Mouse (Mus musculus) mesoderm, embryonic 11.5 days (tissue): ENCODE results near the gene Psg28.
"Not testable (repeated sequence)": the region's sequence is repeated elsewhere in the genome, so short reads cannot be mapped to it uniquely, and the experiment has no call there.

Experiments used
- DNase-seq: peaks from one replicate; pipeline ENCODE4 v3.0.0-alpha.2; 2012; ENCODE audit warnings: low read depth, low spot score

Psg28 gene

GRCm38 (mm10) chr7:18431941-18432340 is at the start of gene Psg28:
TSS of gene Psg28 (minus strand) at chr7:18432041.
- DNase-seq: not testable (repeated sequence)

- DNase-seq: no peak
These were observed 28.4 kb downstream of the Psg28 start for GRCm38 (mm10) chr7:18403407-18403806.

- peak; percentile 17 for DNase-seq
These were observed 29.2 kb downstream of the Psg28 start for GRCm38 (mm10) chr7:18402527-18403237.

- not testable (repeated sequence) for DNase-seq
These were observed 40.4 kb downstream of the Psg28 start for GRCm38 (mm10) chr7:18391483-18391882.

- no peak for DNase-seq
These were observed 53.5 kb downstream of the Psg28 start for GRCm38 (mm10) chr7:18378295-18378694.
